Mouse (Mus musculus) granulocyte monocyte progenitor cell, adult 5-6 weeks (primary cell): ENCODE results near the gene Rbm31y. TPM values are rescaled to one million over a fixed set of nuclear protein-coding genes. Genes with fewer than 3 reads are reported as not detected.
"Not testable (repeated sequence)": the region's sequence is repeated elsewhere in the genome, so short reads cannot be mapped to it uniquely, and the experiment has no call there.

ENCODE experiments used
- ATAC-seq: replicated peaks from 2 replicates; pipeline ENCODE4 v1.8.0; 2016; ENCODE audit warnings: mild to moderate bottlenecking, moderate TSS enrichment, inconsistent platforms; ENCODE audit not compliant: poor library complexity, severe bottlenecking
- total RNA-seq, 2 experiments: library from RNA; stranded (forward) in 1 of 2; stranded (reverse) in 1 of 2; fragments of 200-712, 200-1000 nt in 1 of 2; fragments of >200 nt in 1 of 2; fragmentation: Nextera tagmentation in 1 of 2; gene quantifications; 2 replicates each; pipeline ENCODE4 v1.2.3; 2014 to 2017

Rbm31y gene
- total RNA-seq (2014; fragmentation: Nextera tagmentation) = not detected in 2 replicates
- total RNA-seq (2017) = not detected in 2 replicates

- not testable (repeated sequence) for ATAC-seq
Observed at GRCm38 (mm10) chrY:17400461-17400860, at the start of gene Rbm31y. Rbm31y (plus strand) TSS chrY:17400761.
